Mouse (Mus musculus): ENCODE data around the gene Ccdc160.

Ccdc160 gene

GRCm38 (mm10) chrX:52790980-52791593, at the start of gene Ccdc160:
Gene Ccdc160, plus strand, starts transcription at chrX:52791200.
- DNase-seq (ENCODE audit: extremely low read depth, low read depth, low spot score) = no peak

- no peak for DNase-seq (ENCODE audit: extremely low read depth, low read depth, low spot score)
Measured at GRCm38 (mm10) chrX:52743781-52744180, 47.2 kb upstream of the Ccdc160 start.

- DNase-seq (ENCODE audit: extremely low read depth, low read depth, low spot score) = no peak
Measured at GRCm38 (mm10) chrX:52744201-52745051, 46.6 kb upstream of the Ccdc160 start.

- no peak for DNase-seq (ENCODE audit: extremely low read depth, low read depth, low spot score)
Measured at GRCm38 (mm10) chrX:52745462-52745861, 45.5 kb upstream of the Ccdc160 start.

- no peak for DNase-seq (ENCODE audit: extremely low read depth, low read depth, low spot score)
Measured at GRCm38 (mm10) chrX:52745917-52746316, 45.1 kb upstream of the Ccdc160 start.

- no peak for DNase-seq (ENCODE audit: extremely low read depth, low read depth, low spot score)
Measured at GRCm38 (mm10) chrX:52746849-52747248, 44.2 kb upstream of the Ccdc160 start.

- no peak for DNase-seq (ENCODE audit: extremely low read depth, low read depth, low spot score)
Measured at GRCm38 (mm10) chrX:52753491-52754085, 37.4 kb upstream of the Ccdc160 start.

- no peak for DNase-seq (ENCODE audit: extremely low read depth, low read depth, low spot score)
Measured at GRCm38 (mm10) chrX:52757164-52757563, 33.8 kb upstream of the Ccdc160 start.

GRCm38 (mm10) chrX:52759232-52759631, 31.8 kb upstream of the Ccdc160 start:
- DNase-seq (ENCODE audit: extremely low read depth, low read depth, low spot score) = no peak

- DNase-seq (ENCODE audit: extremely low read depth, low read depth, low spot score) = no peak
Measured at GRCm38 (mm10) chrX:52760191-52760945, 30.6 kb upstream of the Ccdc160 start.

GRCm38 (mm10) chrX:52762221-52762620, 28.8 kb upstream of the Ccdc160 start:
- no peak for DNase-seq (ENCODE audit: extremely low read depth, low read depth, low spot score)

GRCm38 (mm10) chrX:52775973-52776372, 15.0 kb upstream of the Ccdc160 start:
- DNase-seq (ENCODE audit: extremely low read depth, low read depth, low spot score) = no peak

- DNase-seq (ENCODE audit: extremely low read depth, low read depth, low spot score) = no peak
Measured at GRCm38 (mm10) chrX:52777671-52778070, 13.3 kb upstream of the Ccdc160 start.

- DNase-seq (ENCODE audit: extremely low read depth, low read depth, low spot score) = no peak
Measured at GRCm38 (mm10) chrX:52783898-52784297, 7.1 kb upstream of the Ccdc160 start.

- DNase-seq (ENCODE audit: extremely low read depth, low read depth, low spot score) = no peak
Measured at GRCm38 (mm10) chrX:52791944-52792719, 1.1 kb downstream of the Ccdc160 start.

GRCm38 (mm10) chrX:52792861-52793260, 1.9 kb downstream of the Ccdc160 start:
- no peak for DNase-seq (ENCODE audit: extremely low read depth, low read depth, low spot score)

GRCm38 (mm10) chrX:52795816-52796215, 4.8 kb downstream of the Ccdc160 start:
- no peak for DNase-seq (ENCODE audit: extremely low read depth, low read depth, low spot score)

- DNase-seq (ENCODE audit: extremely low read depth, low read depth, low spot score) = no peak
Measured at GRCm38 (mm10) chrX:52797031-52797625, 6.1 kb downstream of the Ccdc160 start.

- DNase-seq (ENCODE audit: extremely low read depth, low read depth, low spot score) = no peak
Measured at GRCm38 (mm10) chrX:52798255-52798654, 7.3 kb downstream of the Ccdc160 start.

GRCm38 (mm10) chrX:52799566-52799965, 8.6 kb downstream of the Ccdc160 start:
- no peak for DNase-seq (ENCODE audit: extremely low read depth, low read depth, low spot score)
